Mouse (Mus musculus) macrophage (primary cell): ENCODE results near the gene Nlrp9b. TPM values are rescaled to one million over a fixed set of nuclear protein-coding genes. Genes with fewer than 3 reads are reported as not detected.
"Not testable (repeated sequence)": the region's sequence is repeated elsewhere in the genome, so short reads cannot be mapped to it uniquely, and the experiment has no call there.

Source experiments
- H3K27ac ChIP-seq: fragments of 350-480 bp; formaldehyde crosslinking; 2 replicates; pipeline ENCODE4 v1.9.0; 2021
- H3K36me3 ChIP-seq: fragments of 350-480 bp; formaldehyde crosslinking; 2 replicates; pipeline ENCODE4 v1.9.0; 2021; ENCODE audit errors: inconsistent target
- H3K4me3 ChIP-seq: fragments of 350-480 bp; formaldehyde crosslinking; 2 replicates; pipeline ENCODE4 v1.9.0; 2021; ENCODE audit errors: inconsistent target
- H3K79me2 ChIP-seq: fragments of 350-480 bp; formaldehyde crosslinking; 2 replicates; pipeline ENCODE4 v1.9.0; 2021; ENCODE audit errors: inconsistent target
- WGBS: methylation state at CpG from one replicate; pipeline ENCODE4 v1.1.7; 2026; ENCODE audit warnings: inconsistent platforms; ENCODE audit not compliant: missing documents; 5-methylcytosine and 5-hydroxymethylcytosine counted together
- polyA plus RNA-seq: library from polyadenylated mRNA; stranded (reverse); fragments of 250-400 nt; gene quantifications from 3 replicates; pipeline ENCODE4 v1.2.4, GENCODE M21; 2018; ENCODE audit warnings: inconsistent platforms
- total RNA-seq, 78 experiments: library from RNA; depleted of rRNA; stranded (reverse); fragments of 250-400 nt; gene quantifications; 1 replicate in 9 of 78; 2 replicates in 24 of 78; 3 replicates in 43 of 78; 4 replicates in 2 of 78; pipeline ENCODE4 v1.2.4; 2018; ENCODE audit warnings: inconsistent platforms in 56 of 78

Gene Nlrp9b
- not detected for total RNA-seq (2018; cell fraction: chromatin; rRNA removed)
- total RNA-seq (2018; cell fraction: cytosol; rRNA removed) = not detected
- not detected for total RNA-seq (2018; cell fraction: nucleus; rRNA removed)
- polyA plus RNA-seq = not detected in 3 replicates

GRCm38 (mm10) chr7:19991165-19991564, at the start of gene Nlrp9b:
TSS of gene Nlrp9b (plus strand) at chr7:19991465.
- H3K4me3 ChIP-seq, H3K79me2 ChIP-seq, H3K27ac ChIP-seq, H3K36me3 ChIP-seq: not testable (repeated sequence)
- 78% methylated on average over 8 of the region's 8 CpGs for WGBS

DNA sequence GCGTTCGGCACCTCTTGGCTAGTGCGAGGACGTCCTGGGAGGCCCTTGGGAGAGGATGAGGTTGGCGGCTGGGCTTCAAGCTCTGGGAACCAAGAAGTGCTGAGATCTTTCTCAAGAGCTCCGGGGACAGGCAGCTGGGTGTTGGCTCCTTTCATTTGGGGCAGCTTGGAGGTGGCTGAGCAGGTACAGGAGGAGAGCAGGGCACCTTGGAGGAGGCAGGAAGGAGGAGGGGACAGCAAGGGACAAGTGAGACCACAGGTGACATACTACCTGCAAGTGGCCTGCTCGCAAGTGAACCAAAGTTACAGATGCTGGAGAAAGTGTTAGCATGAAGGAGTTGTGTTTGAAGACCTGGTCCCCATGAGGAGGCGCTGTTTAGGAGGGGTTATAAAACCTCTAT, 46.6 kb upstream of the Nlrp9b start:
- H3K27ac ChIP-seq = no peak overlapping the region
- 96% methylated on average over 8 of the region's 8 CpGs for WGBS
- no peak overlapping the region for H3K4me3 ChIP-seq
- no peaks in the 10 kb centered on the region for H3K36me3 ChIP-seq
- no peaks in the 10 kb centered on the region for H3K79me2 ChIP-seq

DNA sequence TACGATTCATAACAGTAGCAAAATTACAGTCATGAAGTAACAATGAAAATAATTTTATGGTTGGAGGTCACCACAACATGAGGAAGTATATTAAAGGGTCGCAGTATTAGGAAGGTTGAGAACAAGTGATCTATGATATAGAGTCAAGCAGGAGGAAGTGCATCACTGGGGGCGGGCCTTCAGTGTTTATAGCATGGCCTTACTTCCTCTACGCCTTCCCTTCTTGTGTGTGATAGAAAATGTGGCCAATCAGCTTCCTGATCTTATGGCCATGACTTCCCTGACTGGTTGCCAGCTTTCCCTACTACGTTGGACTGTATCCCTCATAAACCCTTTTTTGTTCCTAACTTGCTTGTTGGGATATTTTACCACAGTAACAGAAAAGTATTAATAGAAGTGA, 46.1 kb upstream of the Nlrp9b start:
- 82% methylated on average over 5 of the region's 5 CpGs for WGBS
- H3K79me2 ChIP-seq = no peaks in the 10 kb centered on the region
- H3K36me3 ChIP-seq = no peaks in the 10 kb centered on the region
- no peak overlapping the region for H3K27ac ChIP-seq
- H3K4me3 ChIP-seq = no peak overlapping the region

DNA sequence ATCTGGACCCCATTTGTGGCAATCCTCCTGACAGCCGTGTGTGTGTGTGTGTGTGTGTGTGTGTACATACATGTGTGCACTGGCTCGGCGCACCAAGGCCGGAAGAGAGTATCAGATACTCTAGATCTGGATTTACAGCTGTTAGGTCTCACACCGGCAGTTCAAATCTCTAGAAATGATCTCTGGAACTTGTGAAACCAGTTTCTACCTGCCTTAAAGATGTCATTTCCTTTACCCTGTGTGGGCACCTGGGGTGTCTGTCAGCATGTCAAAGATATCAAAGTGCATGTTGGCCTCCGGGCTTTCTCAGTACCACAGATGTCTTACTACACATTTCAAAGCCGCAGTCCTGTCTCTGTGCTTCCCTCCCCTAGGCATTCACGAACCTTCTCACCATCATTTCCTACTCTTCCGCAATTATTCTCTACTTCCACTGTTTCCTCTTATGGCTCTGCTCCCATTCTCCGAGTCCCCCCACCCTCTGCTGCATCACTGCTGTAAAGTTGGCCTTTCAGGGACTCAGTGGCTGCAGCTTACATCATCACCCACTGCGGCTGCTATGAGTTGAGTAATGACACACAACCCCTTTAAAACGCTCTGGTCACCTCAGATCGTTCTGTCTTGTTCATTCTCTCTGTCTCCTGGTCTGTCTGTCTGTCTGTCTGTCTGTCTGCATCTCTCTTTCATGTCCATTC, 45.3 kb upstream of the Nlrp9b start:
- 73% methylated on average over 13 of the region's 13 CpGs for WGBS
- Histone ChIP-seq H3K36me3 (no peaks in the 10 kb centered on the region), H3K79me2 (no peaks in the 10 kb centered on the region), H3K4me3 (no peak overlapping the region), H3K27ac (no peak overlapping the region)

- WGBS = 91% methylated on average over 12 of the region's 12 CpGs
- Histone ChIP-seq H3K27ac (no peak overlapping the region), H3K4me3 (no peak overlapping the region), H3K79me2 (no peaks in the 10 kb centered on the region), H3K36me3 (no peaks in the 10 kb centered on the region)
Measured at GRCm38 (mm10) chr7:19948956-19949355, 42.3 kb upstream of the Nlrp9b start.

DNA sequence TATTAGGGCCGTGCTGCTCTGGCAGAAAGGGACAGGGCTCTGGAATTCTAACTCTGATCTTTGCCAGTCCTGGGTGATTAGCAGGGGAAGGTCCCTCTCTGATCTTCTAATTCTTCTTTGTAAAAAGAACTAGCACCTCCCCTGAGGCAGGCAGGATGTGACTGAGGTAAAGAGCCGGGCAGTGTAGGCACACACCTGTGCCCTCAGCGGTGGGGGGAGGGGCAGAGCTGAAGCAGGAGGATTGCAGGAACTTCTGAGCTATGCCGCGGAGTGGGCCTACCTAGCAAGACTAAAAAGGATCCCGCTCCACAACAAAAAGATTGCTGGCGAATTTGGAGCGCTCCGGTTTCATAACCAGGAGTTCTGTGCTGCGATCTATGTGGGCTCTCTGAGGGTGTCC, 41.3 kb upstream of the Nlrp9b start:
- Histone ChIP-seq H3K4me3 (no peak overlapping the region), H3K79me2 (no peaks in the 10 kb centered on the region), H3K27ac (no peak overlapping the region), H3K36me3 (no peaks in the 10 kb centered on the region)
- WGBS = 88% methylated on average over 10 of the region's 10 CpGs

GRCm38 (mm10) chr7:19950589-19950988, 40.7 kb upstream of the Nlrp9b start, which contains the start of gene Igsf23:
TSS of gene Igsf23 (minus strand) at chr7:19950756.
- WGBS = 92% methylated on average over 9 of the region's 9 CpGs
- no peak within 1 kb of the TSS for H3K4me3 ChIP-seq
- H3K27ac ChIP-seq = no peak within 1 kb of the TSS

GRCm38 (mm10) chr7:19952320-19952986, 38.8 kb upstream of the Nlrp9b start:
- Histone ChIP-seq H3K27ac (no peak overlapping the region), H3K36me3 (no peaks in the 10 kb centered on the region), H3K79me2 (no peaks in the 10 kb centered on the region), H3K4me3 (no peak overlapping the region)
- 87% methylated on average over 10 of the region's 10 CpGs for WGBS

More at GRCm38 (mm10) chr7:19950589-19950988, 40.7 kb upstream of the Nlrp9b start, which contains the start of gene Igsf23:
- Histone ChIP-seq H3K36me3 (no peaks in the 10 kb centered on the region), H3K79me2 (no peaks in the 10 kb centered on the region)

DNA sequence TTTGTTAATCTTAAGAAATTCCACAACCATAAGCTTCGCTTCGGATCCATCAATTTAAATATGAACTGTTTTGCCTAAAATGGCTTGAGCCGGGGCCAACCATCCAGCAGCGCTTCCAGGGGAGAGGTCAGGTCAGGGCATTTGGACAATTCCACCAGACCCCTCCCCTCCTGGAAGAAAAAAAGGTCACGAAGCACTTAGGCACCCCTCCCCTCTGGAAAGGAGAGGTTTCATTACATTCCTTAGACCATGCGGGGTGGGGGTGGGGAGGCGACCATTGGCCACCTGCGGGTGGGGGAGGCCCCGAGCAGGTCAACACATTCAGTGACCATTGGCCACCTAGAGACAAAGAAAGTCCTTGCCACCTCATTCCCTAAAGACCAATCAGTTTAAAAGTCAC, 38.2 kb upstream of the Nlrp9b start:
- H3K4me3 ChIP-seq = no peak overlapping the region
- H3K27ac ChIP-seq = no peak overlapping the region
- WGBS = 96% methylated on average over 9 of the region's 9 CpGs

GRCm38 (mm10) chr7:19955861-19956260, 35.4 kb upstream of the Nlrp9b start:
- Histone ChIP-seq H3K36me3 (no peaks in the 10 kb centered on the region), H3K4me3 (no peak overlapping the region), H3K27ac (no peak overlapping the region), H3K79me2 (no peaks in the 10 kb centered on the region)
- WGBS = 94% methylated on average over 4 of the region's 4 CpGs

More for the DNA sequence above, 38.2 kb upstream of the Nlrp9b start:
- Histone ChIP-seq H3K36me3 (no peaks in the 10 kb centered on the region), H3K79me2 (no peaks in the 10 kb centered on the region)

DNA sequence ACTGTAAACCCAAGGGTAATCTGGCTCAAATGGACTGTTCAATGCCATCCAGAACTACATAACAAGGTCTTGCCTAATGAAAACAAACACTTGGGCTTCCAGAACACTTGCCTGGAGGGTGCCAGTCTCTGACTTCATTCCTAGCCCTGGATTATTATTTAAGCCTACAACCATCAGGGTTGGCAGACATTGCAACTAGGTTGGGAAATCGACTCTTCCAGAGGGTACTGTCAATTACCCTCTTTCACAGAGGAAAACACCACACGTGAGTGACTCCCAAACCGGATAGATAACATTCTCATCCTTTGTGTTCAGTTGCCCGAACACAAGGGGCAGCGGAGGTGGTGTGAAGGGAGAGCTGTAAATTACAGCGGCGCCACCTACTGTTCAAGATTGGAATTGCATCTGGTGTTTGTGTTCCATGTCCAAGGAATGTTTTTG, 34.9 kb upstream of the Nlrp9b start:
- Histone ChIP-seq H3K36me3 (no peaks in the 10 kb centered on the region), H3K4me3 (no peak overlapping the region), H3K79me2 (no peaks in the 10 kb centered on the region), H3K27ac (no peak overlapping the region)
- WGBS = under 1% methylated on average over 7 of the region's 7 CpGs

GRCm38 (mm10) chr7:19962423-19962822, 28.8 kb upstream of the Nlrp9b start:
- Histone ChIP-seq H3K79me2 (no peaks in the 10 kb centered on the region), H3K4me3 (no peak overlapping the region), H3K27ac (no peak overlapping the region), H3K36me3 (no peaks in the 10 kb centered on the region)
- 83% methylated on average over 1 of the region's 1 CpGs for WGBS

DNA sequence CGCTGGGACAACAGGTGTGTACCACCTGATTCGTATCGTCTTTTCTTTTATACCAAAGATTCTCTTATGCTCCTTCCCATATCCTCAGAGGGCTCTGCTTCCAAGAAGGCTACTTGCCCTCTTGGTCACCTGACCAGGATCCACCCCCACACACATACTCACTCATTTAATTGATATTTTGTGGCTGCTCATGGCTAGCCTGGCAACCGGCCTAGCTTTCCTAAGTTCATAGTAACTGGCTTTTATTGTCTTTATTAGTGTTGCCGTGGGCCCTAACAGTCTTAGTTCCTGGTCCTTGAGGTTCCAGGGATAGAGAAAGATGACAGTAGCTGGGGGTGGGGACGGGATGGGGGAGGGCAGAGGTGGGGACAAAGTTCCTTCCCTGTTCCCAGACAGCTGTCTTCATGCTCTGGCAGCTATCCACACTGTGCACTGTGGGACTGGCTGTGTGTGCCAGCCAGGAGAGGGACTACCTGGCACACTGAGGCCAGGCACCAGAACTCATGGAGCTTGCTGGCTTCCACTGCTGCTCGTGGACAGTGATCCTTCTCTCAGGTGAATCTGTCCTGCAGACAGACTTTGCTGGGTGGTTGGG, 26.2 kb upstream of the Nlrp9b start, which contains the start of gene Ceacam20:
Ceacam20 (plus strand) TSS at position 428 of the 595 bp plus-strand sequence.
- no peak within 1 kb of the TSS for H3K27ac ChIP-seq
- H3K4me3 ChIP-seq = no peak within 1 kb of the TSS
- H3K79me2 ChIP-seq = no peaks in the 10 kb centered on the region
- WGBS = 81% methylated on average over 7 of the region's 7 CpGs
- H3K36me3 ChIP-seq = no peaks in the 10 kb centered on the region

GRCm38 (mm10) chr7:19969106-19969505, 22.2 kb upstream of the Nlrp9b start:
- Histone ChIP-seq H3K4me3 (no peak overlapping the region), H3K36me3 (no peaks in the 10 kb centered on the region), H3K27ac (no peak overlapping the region), H3K79me2 (no peaks in the 10 kb centered on the region)
- WGBS = 82% methylated on average over 3 of the region's 3 CpGs
